Comparison of ENCODE assay signal across 12 mouse cellular contexts in genomic region chr10:60891476-60892170, GRCm38 (mm10).
"Had no signal": no experiment of that assay in that cellular context is flagged by ENCODE, and none has a peak within 500 bp of the region (broad histone marks: within the 10 kb centered on the region; RNA-seq: fewer than 3 reads in every experiment).

No protein-coding gene starts in this region.

- DNase-seq: kidney, adult 8-10 months; right cerebral cortex, postnatal 14 days; thymus, adult 18-20 months; thymus, postnatal 14 days had no signal

- H3K36me3 ChIP-seq: intestine, embryonic 15.5 days; limb, embryonic 10.5 days; liver, embryonic 15.5 days; lung, embryonic 15.5 days had no signal

- ATAC-seq: intestine, embryonic 15.5 days had no signal

- H3K4me1 ChIP-seq: megakaryocyte, embryonic 14.5 days had no signal

- H3K27me3 ChIP-seq: intestine, embryonic 15.5 days; liver, embryonic 15.5 days; lung, embryonic 15.5 days had no signal

- H3K9me3 ChIP-seq: intestine, embryonic 15.5 days; limb, embryonic 10.5 days; liver, embryonic 15.5 days; lung, embryonic 15.5 days; megakaryocyte, embryonic 14.5 days had no signal

- H3K4me3 ChIP-seq: intestine, embryonic 15.5 days; left cerebral cortex, adult 2 months; limb, embryonic 10.5 days; liver, embryonic 15.5 days; lung, embryonic 15.5 days; megakaryocyte, embryonic 14.5 days had no signal

- H3K9ac ChIP-seq: intestine, embryonic 15.5 days; liver, embryonic 15.5 days; lung, embryonic 15.5 days had no signal

- H3K27ac ChIP-seq: intestine, embryonic 15.5 days; left cerebral cortex, adult 2 months; limb, embryonic 10.5 days; liver, embryonic 15.5 days; lung, embryonic 15.5 days; macrophage had no signal

- H3K4me2 ChIP-seq: intestine, embryonic 15.5 days; liver, embryonic 11.5 days; liver, embryonic 15.5 days; lung, embryonic 15.5 days had no signal
